Mouse (Mus musculus): ENCODE data around the gene Ccnd3.

- TF ChIP-seq CTCF (IDR thresholded peaks at IDR 0.05; ENCODE audit: low read depth, low read length) (no peak), POLR2A (IDR thresholded peaks at IDR 0.05; ENCODE audit: insufficient read depth, low read length) (no peak), EP300 (IDR thresholded peaks at IDR 0.05; ENCODE audit: insufficient read depth, low read depth, low read length) (no peak)
Observed at GRCm38 (mm10) chr17:47484241-47484921, 20.5 kb upstream of the Ccnd3 start.
